Mouse (Mus musculus): ENCODE measurements around the gene Ctnnd1.
"Not testable (repeated sequence)": the region's sequence is repeated elsewhere in the genome, so short reads cannot be mapped to it uniquely, and the experiment has no call there.

The Ctnnd1 gene

DNA sequence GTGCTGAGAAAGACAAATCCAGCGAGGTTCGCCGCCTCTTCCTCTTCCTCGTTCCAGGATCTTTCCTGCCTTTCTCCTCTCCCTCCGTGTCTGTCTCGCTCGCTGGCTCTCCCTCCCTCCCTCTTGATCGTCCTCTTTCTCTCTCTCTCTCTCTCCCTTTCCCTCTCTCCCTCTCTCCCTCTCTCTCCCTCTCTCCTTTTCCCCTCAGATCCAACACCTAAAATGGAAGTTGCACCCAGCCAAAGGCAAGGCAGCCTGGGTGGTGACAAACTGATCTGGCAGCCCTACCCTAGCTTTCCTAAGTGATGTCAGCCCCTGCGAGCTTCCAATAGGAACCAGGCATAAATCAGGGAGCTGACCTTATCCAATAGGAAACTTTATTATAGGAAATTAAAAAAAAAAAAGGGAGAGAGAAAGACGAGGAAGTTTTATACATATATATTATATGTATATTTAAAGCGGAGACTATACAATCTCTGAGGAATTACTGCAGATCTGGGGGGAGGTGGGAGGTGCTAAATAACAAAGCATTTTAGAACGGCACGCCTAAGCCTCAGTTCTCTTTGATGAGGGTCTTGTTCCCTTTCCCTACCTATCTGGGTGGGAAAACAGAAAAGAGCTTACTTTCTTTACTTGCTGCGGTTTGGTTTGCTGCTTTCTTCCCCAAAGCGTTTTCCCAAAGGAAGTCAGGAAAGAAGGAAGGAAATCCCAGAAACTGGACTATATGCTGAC lies at the start of gene Ctnnd1:
TSS of gene Ctnnd1 (minus strand) at position 302 of the 732 bp plus-strand sequence.
- DNase-seq (ENCODE audit: low spot score), result peak; percentile 98

DNA sequence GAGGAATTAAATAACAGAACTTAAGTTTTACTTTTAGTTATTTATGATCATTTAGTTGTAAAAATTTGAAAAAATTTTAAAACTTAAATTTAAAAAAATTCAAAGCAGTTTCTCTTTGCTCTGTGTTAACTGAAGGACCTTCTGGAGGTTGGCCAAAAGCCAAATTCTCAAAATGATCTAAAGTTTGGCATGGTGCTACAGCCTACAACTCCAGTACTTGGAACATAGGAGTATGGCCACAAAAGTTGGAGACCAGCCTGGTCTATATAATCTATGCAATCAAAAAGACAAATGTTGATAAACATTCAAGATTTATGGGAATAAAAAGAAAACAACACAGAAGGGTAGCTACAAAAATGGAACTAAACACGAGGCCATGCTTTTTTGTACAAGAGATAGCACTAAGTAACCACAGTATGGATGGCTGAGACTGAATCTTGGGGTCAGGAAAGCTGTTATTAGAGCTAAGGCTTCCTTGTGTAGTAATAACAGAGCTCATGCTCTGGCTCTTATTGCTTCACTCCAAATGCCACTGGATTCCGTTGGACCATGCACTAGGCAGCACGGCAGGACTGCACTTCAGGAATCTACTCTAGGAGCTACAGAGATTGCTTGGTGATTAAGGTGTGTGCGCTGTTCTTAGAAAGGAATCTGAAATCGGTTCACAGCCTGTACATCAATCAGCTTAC lies 44.6 kb upstream of the Ctnnd1 start:
- no peak for DNase-seq (ENCODE audit: low spot score)

DNA sequence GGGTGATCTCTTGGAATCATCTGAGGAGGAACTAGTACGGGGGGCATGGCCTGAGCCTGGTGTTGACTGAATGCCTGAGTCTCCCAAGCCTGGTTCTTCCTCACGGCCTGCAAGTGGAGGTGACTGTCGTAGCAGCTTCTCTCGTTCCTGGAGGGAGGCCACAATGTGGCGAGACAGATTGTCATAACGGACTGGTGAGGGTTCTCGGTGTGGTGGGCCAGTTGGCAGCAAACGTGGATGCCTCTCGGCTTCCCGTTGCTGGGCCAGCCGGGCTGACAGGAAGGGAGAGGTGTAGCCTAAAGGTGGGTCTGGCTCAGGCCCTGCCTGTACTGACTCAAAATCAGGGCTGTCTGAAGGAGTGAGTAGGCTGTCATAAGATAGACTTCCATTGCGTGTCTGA lies 39.5 kb upstream of the Ctnnd1 start:
- no peak for DNase-seq (ENCODE audit: low spot score)

DNA sequence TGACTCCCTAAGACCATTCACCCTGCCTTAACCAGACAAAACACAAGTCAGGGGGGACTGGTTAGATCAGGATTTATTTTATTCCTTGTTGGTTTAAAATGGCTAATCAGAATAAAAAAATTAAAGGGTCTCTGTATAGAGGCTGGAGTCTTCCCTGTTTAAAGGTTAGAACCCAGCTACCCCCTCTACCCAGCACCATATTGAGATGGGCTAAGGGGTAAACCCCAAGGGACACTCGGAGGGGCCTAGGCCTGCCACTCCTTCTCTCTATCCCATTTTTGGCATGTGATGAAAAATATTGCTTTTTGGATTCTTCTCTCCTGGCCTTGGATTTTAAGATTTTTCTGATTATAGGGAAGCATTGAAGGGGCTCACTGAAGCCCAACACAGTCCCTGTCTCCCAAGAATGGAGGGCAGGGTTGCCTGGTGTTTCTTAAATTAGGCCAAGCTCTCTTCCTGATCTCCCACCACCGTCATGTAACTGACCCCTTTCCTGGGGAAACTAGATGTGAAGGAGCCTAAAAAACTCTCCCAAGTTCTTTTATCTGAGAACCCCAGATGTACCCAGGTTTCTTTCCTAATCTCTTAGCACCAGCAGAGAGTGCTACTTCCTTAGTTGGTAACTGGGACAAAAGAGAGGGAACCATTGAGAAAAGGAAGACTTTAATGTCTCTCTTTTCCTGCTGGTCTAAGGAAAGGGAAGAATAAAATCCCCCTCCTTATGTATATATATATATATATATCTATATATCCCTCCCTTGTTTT lies 37.7 kb upstream of the Ctnnd1 start:
- DNase-seq (ENCODE audit: low spot score), result no peak

DNA sequence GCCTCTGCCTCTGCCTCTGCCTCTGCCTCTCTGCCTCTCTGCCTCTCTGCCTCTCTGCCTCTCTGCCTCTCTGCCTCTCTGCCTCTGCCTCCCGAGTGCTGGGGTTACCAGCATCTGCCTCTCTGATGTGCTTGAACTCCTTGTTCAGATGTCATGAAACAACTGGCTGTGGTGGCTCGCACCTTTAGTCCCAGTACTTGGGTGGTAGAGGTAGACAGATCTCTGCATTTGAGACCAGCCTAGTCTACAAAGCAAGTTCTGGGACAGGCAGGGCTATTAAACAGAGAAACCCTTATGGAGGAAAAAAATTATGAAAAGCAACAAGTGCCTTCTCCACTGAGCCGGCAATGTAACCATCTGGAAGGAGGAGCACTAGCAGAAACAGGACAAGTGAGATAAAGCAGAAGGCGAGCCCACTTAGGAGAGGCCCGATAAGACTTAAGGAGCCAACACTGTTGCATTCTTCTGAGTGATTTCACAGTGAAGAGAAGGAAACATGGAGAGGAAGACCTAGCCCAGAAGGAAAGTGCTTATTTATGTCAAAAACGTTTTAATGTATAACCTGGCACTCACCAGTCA lies 32.1 kb upstream of the Ctnnd1 start:
- DNase-seq (ENCODE audit: low spot score), result no peak

DNA sequence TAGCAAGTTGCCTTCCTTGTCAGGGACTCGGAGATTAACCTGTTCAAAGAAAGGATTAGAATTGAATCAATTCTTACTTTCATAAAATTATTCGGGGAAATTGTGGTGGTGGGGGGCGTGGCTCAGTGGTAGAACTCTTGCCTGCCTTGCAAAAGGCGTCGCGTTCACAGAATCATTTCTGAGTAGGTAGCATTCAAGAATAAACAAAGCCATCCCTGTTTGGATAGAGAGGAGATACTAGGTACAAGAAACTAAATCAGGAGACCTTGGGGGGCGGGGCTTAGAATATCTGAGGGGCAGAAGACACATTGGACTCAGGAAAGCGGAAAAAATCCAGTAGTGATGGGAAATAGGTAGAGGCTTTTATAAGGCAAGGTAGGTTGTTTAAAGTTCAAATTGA lies 28.5 kb upstream of the Ctnnd1 start, which contains the start of gene Tmx2:
TSS of gene Tmx2 (minus strand) at position 125 of the 400 bp plus-strand sequence.
- no peak for DNase-seq (ENCODE audit: low spot score)

DNA sequence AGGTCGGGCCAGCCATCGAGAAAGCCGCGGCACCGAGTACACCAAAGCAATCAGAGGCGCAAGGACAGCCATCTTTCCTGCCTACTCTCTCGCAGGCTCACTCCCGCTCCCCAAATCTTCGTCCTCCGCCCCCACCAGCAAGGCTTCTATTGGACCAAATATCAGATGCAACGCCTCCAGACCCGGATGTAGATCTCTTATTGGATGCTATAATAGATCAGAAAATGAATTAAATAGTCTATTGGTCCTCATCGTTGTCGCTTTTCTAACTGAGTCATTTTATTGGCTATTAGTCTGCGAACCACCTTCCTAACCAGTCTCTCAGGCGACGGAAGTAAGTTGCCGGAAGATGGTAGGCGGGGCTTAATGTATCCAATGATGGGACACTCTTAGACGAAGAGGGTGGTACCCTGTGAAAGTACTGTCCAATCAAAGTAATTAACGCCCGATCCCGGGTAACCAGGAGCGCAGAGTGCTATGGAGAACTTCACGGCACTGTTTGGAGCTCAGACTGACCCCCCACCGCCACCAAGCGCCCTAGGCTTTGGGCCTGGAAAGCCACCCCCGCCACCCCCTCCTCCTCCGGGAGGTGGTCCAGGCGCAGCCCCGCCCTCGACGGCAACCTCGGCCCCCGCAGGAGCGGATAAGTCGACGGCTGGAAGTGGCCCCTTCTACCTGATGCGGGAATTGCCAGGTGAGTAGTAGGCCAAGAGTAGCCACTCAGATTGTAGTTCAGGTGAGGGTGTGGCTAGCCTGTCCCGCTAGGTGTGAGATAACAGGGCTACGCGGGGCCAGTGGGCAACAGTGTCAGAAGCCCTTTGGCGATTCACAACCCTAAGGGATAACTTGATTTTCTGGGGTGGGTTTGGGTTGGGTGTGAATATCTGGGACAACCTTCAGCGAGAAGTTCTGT lies 27.7 kb upstream of the Ctnnd1 start, which contains the start of the genes Gm28635 and Med19:
TSS of gene Gm28635 (minus strand) at position 74 of the 913 bp plus-strand sequence.
TSS of gene Med19 (plus strand) at position 435 of the 913 bp plus-strand sequence.
- peak; percentile 100 for DNase-seq (ENCODE audit: low spot score)

DNA sequence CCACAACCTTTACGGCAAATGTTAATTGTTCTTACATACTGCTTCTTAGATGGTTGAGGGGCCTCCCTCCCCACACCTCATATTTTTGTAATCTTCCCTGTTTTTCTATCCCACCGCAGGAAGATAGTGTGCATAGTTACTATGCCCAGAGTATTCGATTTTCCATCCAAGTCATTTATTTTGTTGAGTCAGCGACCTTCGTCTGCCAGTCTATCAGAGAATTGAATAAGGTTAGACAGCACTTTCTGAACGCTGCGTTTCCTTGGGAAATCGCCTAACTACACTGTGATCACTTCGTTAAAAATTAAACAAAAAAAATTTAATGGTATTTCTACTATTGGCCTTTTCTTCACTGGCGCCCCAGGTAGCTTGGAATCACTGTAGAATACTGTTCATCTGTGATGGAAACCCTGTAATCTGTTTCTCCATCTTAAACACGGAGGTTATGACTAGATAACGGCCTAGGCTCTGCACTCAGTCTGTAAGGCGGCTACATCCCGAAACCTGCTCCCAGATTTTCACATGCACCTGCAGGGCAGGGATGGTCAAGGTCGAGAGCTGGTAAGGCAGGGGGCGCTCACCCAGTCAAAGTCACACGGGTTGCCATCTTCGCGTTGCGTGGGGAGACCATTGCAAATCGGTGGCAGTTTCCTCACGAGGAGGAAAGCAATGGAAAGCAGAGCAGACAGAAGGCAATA lies 26.9 kb upstream of the Ctnnd1 start:
- DNase-seq (ENCODE audit: low spot score), result no peak

DNA sequence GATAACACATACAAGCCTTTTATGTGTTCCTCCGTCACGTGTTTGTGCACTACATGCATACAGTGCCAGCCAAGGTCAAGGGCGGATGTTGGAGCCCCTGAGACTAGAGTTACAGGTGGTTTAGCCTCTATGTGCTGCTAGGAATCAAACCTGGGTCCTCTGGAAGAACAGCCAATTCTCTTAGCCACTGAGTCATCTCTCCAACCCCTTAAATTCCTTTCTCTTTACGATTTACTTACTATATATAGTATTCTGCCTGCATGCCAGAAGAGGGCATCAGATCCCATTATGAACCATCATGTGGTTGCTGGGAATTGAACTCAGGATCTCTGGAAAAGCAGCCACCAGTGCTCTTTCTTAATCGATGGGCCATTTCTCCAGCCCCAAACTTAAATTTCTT lies 21.0 kb upstream of the Ctnnd1 start:
- not testable (repeated sequence) for DNase-seq (ENCODE audit: low spot score)

DNA sequence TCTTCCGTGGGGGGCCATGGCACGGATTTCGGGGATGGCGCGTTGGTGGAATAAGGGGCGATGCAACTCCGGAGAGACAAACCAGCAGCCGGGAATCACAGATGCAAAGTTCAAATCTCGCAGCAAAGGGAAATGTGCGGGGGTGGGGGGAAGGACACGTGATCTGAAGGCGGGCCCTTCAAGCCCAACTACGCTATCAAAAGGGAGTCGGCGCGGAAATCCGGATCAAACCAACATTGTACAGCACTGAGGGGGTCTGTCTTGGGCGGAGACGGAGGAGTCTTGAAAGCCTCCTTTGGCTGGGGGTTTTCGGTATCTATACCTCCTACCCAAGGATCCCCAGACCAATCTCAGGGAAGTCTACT lies 20.0 kb upstream of the Ctnnd1 start, which contains the start of gene Selenoh:
TSS of gene Selenoh (minus strand) at position 202 of the 365 bp plus-strand sequence.
- peak; percentile 89 for DNase-seq (ENCODE audit: low spot score)

DNA sequence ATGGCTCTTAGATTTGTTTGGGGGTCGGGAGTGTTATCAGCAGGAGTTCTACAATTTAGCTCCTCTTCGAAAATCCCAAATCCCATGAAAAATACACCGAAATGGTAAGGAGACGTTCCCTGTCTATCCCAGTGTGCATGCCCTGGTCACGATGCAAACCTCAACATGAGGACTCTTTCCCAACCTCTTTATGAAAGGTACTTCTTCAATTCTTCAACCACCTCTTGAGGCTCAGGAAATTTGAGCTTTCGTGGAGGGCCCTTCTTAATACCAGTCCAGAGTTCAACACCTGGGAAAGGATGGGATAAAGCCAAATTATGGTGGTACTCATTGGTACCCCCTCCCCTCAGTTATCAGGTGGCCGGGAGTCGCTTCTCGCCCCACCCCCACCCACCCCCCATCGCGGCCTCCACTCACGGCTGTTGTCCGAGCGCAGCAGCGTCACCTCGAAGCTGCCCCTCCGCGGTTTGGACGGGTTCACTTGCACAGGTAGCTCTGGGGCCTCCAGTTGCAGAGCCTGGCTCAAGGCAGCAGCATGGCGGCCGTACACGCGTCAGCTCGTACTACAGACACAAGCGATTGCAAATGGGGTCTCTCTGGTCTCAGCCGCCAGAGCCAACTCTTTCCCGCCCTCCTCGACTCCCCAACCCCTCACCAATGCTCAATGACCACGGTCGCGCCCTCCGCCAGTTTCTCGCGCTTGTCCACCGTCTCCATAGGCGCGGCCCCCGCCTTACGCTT lies 19.4 kb upstream of the Ctnnd1 start:
- DNase-seq (ENCODE audit: low spot score), result no peak

DNA sequence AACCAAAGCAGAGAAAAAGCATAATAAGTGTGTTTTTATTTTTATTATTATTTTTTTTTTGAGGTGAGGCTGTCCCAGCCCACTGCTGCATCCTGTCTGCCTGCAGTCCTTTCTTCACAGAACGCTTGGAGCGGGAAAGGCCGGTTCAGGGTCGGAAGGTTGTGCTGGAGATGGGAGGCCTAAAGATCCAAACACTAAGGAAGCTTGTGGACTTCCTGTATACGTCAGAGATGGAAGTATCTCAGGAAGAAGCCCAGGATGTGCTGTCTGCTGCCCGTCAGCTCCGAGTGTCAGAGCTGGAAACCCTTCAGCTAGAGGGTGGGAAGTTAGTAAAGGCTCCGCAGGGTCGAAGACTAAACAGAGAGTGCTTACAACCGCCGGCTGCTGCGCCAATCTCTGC lies 15.5 kb upstream of the Ctnnd1 start:
- DNase-seq (ENCODE audit: low spot score), result no peak

DNA sequence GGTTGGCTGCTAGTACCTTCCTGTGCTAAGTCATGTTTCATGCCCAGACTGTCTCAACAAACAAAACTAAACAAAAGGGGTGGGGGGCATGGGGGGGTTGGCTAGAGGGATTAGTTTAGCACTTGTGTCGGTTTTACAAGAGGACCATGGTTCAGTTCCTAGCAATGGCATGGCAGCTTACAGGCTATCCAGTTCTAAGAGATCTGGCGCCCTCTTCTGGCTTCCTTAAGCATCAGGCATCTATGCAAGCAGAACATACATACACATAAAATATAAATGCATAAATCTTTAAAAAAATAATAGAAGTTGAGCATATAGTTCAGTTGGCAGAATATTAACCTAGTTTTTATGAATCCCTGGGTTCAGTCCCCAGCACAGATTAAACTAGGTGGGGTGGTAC lies 12.3 kb upstream of the Ctnnd1 start:
- peak; percentile 50 for DNase-seq (ENCODE audit: low spot score)

DNA sequence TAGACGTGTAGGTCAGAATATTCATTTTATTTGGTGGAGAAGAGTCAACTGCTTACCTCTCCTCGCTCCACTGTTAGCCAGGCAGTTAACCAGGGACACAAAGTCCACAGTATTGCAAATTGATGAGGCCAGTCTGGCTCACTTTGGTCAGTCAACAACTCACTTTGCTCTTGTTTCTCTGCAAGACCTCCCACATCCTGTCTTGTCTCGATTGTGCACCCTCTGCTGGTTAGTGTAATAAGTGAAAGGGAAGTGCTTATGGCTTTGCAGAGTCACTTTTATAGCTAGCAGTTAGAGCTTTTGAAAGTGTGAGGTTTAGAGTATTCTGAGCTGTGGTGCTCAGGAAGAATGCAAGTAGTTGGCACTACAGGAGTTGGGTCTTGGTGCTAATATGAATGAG lies 9.7 kb upstream of the Ctnnd1 start:
- DNase-seq (ENCODE audit: low spot score), result peak; percentile 81

DNA sequence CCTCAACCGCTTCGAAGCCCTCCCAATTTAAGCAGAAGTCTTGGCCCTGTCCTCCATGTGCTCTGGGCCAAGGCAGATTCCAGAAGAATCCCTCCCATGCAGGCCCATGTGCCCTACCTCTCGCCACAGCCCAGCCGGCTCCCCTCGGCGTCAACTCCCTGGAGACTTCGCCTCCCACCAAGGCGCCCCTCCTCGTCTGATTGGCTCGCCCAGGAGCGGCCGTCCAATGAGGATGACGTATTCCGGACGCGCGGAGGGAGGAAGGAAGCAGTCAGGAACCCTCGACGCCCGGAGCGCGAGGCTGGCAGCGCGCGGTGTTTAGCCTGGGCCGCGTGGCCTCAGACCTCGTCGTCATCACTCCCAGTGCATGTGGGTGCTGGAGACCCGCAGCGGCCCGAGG lies 8.2 kb upstream of the Ctnnd1 start, which contains the start of gene Btbd18:
TSS of gene Btbd18 (plus strand) at position 274 of the 400 bp plus-strand sequence.
- no peak for DNase-seq (ENCODE audit: low spot score)

DNA sequence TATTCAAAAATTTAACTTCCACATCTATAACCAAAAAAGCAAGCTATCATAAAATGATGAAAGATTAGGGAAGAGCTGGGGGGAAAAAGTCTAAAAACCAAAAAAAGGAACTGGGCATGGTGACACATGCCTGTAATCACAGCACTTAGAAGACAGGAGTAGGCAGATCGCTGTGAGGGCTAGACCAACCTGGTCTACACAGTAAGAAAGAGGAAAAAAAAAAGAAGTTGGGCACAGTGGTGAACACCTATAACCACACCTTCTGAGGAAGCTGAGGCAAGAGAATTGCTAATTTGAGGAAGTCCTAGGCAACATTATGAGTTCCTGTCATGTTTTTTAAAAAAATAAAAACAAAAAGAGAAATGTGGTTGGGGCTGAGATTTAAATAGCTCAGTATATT lies 5.3 kb upstream of the Ctnnd1 start:
- DNase-seq (ENCODE audit: low spot score), result no peak

DNA sequence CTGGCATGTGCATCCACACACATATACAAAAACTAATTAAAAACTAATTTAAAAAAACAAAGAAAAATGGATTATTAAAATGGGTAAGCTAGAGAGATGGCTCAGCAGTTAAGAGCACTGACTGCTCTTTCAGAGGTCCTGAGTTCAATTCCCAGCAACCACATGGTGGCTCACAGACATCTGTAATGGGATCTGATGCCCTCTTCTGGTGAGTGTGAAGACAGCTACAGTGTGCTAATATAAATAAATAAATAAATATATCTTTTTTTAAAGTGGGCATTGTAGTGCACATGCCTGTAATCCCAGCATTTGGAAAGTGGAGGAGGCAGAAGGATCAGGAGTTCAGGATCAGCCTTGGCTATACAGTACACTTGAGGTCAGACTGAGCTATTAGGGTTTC lies 2.8 kb upstream of the Ctnnd1 start:
- DNase-seq (ENCODE audit: low spot score), result no peak

DNA sequence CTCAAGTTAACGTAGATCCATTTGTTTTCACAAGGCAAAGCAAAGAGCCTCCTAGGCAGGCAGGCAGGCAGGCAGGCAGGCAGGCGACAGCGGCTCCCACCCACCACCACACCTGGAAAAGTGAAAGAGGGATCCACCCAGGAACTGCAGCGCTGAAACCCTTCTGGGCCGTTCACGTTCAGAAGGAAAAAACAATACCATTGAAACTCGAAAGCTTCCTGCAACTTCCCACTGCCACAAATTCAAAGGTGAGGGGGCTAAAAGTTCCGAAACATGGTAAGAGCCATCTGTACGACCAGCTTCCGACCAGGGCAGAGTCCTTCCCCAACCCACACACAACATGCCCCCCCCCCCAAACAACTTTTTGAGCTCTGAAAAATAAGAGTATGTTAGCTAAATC lies 891 bp downstream of the Ctnnd1 start:
- peak; percentile 45 for DNase-seq (ENCODE audit: low spot score)

DNA sequence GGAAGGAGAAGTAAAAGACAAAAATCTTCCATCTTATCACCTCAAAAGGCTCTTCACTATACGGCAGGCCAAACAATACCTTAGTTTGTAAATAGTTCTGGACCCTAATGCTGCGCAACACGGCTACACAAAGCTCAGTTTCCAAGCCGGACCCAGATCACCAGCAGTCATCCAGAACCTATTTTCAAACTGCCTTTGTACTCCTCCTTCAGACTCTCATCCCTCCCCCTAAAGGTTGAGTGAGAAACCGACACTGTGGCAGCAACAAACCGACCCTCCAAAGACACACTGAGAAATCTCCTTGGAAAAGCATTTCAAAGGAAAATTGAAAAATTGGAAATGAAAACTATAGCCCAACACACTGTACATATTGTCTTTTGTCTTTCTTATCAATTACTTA lies 2.2 kb downstream of the Ctnnd1 start:
- DNase-seq (ENCODE audit: low spot score), result no peak
